Mouse (Mus musculus): ENCODE results near the gene Hapln4.
A peak's percentile ranks its signal among the peaks of the same experiment; 100 is the strongest.

The Hapln4 gene

DNA sequence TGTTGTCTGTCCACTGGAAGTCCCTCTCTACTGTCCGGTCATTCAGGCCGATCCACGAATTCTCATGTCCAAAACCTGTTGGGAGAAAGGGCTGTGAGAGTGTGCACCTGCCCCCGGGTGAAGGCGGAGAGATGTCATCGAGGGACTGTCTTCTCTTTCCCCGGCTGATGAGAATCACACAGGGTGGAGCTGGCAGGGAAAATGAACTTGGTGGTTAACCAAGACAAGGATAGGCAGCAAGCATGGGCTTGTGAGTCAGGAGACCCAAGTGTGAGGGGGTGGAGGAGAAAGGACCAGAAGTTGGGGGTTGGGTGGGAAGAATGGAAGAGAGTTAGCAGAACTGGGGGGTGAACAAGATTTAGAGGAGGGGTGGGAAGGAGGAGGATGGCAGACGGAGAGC, 17.0 kb downstream of the Hapln4 start:
- no peak for DNase-seq (ENCODE audit: low spot score)

DNA sequence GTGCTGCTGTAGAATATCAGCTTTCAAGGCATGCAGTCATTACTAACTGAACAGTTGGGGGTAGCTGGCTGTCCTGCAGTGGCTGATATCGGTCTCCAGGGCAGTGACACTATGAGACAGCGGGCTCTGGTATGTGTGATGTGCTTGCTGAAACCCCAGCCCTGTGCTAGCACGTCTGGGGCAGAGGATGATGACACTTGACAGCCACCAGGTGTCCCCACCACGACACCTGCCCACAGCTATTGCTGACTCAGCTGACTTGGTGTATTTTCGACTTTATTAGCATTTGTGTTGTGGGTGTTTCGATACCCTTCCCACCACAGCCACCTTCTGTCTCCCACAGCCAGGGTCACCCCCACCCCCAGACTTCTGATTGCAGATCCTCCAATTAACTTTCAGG, 21.2 kb downstream of the Hapln4 start:
- peak; percentile 16 for DNase-seq (ENCODE audit: low spot score)

DNA sequence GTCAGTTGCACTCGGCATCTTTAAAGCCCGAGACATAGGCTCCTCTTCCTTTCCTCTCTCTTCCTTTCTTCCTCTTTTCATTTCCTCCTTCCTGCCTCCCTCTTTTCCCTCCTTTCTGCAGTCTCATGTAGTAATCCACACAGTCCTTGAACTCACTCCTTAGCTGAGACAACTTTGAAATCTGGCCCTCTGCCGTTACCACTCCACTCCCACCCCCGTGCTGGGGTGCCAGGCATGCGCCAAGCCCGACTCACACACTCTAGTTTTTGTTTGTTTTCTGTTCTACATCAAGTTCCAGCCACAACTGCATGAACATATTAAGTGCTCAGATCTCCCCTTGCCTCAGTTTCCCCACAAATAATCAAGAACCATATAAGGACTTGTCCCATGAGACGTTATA, 21.7 kb downstream of the Hapln4 start:
- DNase-seq (ENCODE audit: low spot score) = no peak

DNA sequence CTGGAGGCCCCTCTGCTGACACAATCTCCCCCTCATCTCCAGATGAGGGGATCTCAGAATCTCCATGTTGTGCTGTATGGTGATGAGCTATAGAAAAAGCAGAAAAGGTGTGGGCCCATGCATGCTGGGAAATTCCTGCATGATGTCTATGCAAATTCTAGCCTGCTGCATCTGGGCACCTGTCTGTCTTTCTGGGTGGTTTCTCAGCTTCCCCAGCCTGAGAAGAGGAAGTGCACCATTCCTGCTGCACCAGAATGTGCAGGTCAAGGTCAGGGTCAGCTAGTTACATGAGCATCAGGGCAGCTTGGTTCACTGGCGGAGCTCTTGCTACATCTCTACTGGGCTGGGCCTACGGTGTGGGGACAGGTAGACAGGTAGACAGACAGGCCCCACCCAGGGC, 27.2 kb downstream of the Hapln4 start:
- DNase-seq (ENCODE audit: low spot score) = no peak

DNA sequence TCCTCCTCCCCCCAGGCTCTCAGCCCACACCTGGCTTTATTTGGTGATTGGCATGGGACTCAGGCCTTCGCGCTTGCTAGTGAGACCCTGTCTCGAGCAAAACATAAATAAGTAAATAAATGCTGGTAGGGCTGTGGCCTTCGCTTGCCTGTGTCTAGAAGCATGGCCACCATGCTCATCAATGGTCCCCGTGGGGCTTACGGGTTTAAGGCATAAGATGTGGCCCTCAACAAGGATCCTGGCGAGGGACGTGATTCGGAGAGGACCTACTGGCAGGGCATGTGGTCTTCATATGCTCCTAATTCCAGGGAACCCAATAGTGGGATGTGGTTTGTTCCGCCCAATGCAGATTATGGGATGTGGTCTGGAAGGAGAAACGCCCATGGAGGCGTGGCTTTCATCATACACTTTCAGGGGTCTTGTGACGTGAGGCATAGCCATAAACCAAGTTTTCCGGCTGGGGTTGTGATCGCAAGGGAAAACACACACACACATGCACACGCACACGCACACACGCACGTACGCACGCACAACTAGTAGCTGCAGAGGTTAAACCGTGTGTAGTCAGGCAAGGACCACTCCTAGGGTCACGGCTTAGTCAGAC, 28.0 kb downstream of the Hapln4 start:
- DNase-seq (ENCODE audit: low spot score) = no peak

DNA sequence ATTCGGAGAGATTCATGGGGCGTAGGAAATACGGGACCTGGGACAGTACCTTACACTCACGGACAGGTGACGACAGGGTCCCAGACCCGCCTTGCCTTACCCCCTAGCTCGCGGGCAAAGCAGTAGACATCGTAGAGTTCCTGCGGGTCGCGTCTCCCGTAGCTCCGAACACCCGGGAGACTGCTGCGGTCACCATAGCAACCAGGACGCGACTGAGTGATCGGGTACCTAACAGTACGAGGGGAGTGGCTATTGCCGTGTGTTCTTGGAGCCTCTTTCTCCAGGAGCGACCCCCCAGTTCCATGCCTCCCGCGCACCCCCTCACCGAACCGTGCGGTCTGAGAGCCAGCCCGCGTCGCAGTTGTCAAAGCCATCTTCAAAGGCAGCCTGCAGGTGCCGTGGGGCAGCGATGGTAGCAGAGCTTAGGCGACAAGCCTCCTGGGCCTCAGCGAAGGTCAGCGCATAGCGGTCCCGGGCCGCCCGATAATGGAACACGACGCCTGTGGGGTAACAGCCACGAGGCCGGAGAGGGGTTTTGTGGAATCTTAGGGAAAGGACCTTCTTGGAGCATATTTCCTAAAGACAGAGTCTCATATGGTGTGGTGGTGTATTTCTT, 29.3 kb downstream of the Hapln4 start:
- DNase-seq (ENCODE audit: low spot score) = no peak

DNA sequence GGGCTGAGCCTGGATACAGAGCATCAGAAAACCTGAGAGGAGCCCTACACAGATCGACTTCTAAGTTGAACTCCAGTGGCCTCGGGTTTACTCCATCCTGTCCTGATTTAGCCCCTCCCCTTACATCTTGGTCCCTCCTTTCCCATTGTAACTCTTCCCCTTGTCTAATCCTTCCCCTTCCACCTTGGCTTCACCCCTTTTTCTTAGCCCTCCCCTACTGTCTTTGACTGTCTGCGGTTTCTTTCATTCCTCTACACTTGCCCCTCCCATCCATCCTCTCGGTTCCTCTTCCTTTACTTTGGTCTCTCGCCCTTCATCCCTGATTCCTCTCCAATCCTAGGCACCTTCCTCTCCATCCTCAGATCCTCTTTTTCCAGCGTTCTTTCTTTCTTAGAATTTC, 31.2 kb downstream of the Hapln4 start:
- no peak for DNase-seq (ENCODE audit: low spot score)

DNA sequence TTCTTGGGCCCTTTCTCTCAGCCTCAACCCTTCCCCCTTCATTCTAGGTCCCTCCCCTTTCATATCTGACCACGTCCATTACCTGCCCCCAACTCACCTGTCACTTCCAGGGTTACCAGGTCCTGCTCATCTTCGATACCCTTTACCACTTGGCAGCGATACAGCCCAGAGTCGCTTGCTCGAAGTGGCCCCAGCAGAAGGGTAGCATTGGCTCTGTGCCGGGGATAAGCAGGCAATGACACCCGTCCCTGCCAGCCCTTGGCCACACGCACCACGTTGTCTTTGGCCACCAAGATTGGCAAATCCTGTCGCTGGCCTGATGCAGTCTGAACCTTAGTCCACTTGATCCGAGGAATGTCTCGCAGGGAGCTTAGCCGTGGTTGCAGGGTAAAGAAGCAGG, 31.6 kb downstream of the Hapln4 start:
- DNase-seq (ENCODE audit: low spot score) = no peak

DNA sequence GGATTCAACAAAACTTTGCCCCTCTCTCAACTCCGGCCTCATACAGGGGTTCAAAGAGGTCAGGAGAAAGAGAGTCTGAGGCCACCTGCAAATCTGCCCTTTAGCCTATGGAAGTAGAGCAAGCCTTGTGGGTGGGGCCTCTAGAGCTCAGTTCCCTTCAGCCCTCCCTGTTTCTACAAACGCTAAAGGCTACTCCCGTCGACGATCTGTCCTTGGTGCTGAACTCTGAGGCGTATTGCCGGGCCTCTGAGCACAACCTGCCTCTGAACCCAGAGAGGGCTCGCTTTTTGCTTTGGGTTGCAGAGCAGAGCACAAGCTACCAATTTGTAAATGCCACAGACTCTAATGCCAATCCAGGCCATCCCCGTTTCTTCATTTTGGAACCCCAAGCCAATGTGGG, 34.4 kb downstream of the Hapln4 start:
- peak; percentile 20 for DNase-seq (ENCODE audit: low spot score)

DNA sequence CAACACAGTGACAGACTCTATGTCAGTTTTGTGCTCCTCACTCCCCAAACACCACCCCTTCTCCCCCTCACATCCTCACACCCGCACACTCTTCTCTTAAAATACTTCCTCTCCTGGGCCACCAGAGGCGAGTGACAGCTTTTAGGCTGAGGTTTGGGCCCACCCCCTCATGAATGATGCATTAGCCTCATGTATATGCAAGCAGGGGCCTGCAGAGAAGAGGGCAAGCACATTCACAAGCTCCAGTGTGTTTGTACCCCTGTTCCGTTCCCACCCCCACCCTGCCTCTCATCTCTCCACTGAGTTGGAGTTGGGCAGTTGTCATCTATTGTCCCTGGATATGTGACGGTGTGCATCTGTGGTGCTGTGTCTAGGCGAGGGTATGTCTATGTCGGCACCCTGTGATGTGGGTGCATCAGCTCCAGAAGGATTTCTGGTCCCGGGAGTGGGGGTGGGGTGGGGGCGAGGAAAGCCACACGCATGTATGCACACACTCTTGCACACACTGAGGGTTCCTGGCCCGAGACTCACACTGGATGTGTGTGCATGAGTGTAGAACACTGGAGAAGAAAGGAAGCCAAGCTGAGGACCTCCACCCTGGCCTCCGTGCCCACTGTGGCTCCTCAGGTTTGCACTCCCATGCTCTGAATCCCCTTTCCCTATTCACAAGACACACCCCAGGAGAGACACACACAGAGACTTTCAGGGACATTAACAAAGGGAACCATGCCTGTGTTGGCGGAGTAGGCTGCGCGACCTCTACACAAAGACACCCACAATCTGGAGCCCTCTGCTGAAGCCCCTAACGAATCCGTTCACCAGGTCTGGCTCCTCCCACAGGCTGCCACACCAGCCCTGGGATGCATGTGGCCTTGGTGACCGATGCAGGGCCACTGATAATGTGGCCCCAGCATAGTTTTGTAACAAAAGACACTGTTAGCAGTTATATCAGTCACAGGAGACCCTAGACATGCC, 35.8 kb downstream of the Hapln4 start:
- DNase-seq (ENCODE audit: low spot score) = no peak

DNA sequence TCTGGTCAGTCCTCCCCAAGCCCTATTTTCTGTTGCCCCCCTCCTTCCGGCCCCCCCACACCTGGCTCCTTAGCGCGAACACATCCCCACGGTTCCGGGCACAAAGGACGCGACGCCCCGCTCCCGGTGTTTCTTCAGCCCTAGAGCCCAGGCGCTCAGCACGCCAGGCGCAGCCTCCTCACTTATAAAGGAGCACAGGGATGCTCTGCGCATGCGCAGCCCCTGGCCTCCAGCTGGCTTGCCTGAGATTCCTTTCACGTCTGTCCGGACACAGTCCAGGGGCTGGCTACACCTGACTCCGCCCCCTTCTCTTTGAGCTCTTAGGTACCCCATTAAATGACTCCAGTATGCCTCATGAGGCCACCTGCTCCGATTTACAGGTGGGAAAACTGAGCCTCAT, 37.4 kb downstream of the Hapln4 start, which contains the start of gene Ncan:
Gene Ncan, minus strand, starts transcription at position 207 of the 400 bp plus-strand sequence.
- DNase-seq (ENCODE audit: low spot score) = peak; percentile 52

DNA sequence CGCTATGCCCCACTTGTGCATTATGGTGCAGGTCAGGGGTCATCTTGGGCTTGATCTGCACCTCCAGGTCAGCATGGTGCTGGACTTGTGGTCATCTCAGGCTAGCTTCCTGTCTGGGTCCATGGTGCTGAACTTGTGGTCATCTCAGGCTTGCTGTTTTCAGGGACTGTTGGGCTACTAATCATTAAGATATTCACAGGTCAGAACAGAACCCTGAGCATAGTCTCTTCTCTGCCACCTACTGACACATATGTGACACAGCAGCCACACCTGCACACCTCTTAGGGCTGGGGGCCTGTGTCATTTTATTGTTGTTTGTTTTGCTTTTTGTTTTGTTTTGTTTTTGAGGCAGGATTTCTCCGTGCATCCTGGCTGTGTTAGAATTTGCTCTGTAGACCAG, 39.6 kb downstream of the Hapln4 start:
- no peak for DNase-seq (ENCODE audit: low spot score)

DNA sequence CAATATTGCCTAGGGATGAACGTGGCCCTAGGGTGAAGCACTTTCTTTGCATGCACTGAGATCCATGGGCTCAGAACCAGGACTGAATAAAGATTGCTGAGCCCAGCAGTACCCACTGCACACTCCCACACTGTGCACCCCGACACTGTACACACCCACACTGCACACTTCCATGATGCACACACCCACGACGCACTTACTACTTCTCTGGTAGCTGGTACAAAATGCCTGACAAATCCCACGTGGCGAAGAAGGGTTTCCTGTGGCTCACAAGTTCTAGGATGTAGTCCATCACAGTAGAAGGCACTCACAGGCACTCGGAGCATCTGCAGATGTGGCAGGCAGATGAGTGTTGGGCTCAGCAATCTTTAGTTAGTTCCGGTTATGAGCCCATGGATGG, 41.7 kb downstream of the Hapln4 start:
- no peak for DNase-seq (ENCODE audit: low spot score)

DNA sequence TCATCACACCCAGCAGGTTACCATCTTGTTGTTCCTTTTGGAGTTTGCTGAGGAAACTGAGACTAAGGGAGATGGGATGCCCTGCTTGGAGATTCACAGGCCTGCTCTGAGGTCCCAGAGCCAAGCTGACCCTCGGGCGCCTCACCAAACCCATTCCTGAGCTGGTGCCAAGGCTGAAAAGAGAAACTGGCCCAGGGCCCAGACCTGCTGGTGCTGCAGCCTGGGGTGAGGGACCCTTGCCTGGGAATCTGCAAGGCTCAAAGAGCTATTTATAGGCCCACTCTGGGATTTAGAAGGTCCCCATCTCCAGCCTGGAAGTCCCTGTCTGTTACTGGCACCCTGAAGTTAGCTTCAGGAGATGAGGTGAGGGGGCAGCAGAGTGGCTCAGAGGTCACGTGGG, 45.2 kb downstream of the Hapln4 start:
- DNase-seq (ENCODE audit: low spot score) = peak; percentile 30

DNA sequence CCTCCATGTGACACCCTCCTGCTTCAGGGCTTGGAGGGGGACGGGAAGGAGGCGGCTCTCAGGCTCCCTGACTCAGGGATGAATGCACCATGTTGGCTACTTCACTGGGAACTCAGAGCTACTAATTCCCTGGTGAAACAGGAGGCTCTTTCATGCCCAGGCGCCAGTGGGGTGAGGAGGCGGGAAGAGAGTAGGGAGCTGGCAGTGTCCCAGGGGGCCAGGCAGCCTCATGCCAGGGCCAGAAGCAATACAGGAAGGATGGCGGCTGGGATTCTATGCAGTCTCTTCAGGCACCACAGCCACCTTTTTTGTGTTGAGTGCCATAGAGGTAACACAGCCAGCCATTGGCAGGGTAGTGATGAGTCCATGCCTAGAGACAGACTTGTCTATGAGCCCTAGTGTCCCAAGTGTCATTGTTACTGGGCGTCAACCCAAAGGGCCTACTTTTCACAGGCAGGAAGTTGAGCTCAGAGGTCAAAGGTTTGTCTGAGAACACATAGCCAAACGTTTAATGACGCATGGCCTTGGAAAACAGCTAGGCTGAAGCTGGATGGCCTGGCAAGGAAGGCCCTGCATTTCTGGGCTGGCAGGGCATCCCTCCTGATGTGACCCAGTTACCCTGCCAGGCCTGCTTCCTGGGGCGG, 46.2 kb downstream of the Hapln4 start:
- DNase-seq (ENCODE audit: low spot score) = peak; percentile 12

DNA sequence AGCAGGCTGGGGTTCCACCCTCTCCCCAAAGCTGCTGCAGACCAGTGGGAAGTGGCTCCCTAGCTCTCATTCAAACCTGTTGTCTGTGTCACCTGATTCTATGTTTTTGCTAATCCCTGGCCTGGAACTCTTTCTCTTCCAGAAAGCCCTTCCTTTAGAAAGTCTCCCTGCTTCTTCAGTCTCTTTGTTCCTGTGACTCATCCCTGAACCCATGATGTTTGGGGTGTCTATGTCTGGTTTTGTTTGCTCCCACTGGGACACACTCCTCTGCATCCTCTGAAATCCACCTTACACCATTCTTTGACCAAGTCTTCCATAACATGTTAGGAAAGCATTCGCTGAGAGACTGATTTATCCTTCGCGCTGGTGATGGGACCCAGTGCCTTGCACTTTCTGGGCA, 46.8 kb downstream of the Hapln4 start:
- no peak for DNase-seq (ENCODE audit: low spot score)

DNA sequence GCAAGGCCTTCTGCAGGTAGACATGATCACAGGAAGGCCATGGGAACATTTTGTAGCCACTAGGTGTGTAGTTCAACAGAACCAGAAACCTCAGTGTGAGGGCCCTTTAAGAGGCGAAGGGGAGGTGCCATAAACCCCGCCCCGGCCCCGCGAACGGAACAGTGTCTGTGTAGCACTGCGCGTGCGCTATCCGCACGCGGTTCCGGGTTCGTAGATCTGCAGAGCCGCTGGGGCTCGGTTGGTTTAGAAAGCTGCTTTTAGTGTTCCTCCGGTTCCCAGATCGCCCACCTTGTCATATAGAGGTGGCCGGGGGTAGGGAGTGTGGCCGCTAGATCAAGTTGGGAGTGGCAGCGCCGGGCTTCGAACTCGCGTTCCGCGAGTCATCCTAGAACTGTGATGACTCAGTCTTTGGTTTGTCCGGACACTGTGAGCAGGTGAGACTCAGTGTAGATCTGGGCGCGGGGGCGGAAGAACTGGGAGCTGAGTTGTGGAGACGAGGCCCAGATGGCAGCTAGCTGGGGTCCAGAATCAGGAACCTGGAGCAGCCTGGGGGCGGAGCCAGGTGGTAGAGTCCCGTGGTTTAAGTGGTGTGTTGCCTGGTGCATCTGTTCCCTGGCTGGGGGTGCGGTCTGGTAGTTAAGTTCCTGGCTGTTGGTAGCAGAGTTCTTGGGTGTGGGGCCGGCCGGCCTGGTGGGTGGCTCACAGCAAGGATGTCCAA, 48.1 kb downstream of the Hapln4 start, which contains the start of gene Nr2c2ap:
Gene Nr2c2ap, plus strand, starts transcription at position 168 of the 718 bp plus-strand sequence.
- DNase-seq (ENCODE audit: low spot score) = peak; percentile 85

DNA sequence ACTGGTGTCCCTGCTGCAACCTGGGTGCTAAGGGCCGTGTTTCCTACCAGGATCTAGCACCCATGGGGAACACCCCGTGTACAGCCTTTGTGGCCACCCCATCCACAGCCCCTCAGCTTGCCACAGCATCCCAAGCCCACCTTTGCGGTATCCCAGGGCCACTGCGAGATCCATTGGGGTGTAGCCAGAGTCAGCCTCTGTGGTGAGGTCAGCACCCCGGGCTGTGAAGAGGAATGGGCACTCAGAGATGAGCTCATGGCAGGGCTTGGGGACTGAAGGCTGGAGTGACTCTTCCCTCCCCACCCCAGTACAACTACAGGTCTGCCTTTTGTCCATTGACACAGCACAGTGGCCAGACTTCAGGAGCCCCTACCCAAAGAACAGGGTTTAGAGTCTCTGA, 50.8 kb downstream of the Hapln4 start:
- no peak for DNase-seq (ENCODE audit: low spot score)

DNA sequence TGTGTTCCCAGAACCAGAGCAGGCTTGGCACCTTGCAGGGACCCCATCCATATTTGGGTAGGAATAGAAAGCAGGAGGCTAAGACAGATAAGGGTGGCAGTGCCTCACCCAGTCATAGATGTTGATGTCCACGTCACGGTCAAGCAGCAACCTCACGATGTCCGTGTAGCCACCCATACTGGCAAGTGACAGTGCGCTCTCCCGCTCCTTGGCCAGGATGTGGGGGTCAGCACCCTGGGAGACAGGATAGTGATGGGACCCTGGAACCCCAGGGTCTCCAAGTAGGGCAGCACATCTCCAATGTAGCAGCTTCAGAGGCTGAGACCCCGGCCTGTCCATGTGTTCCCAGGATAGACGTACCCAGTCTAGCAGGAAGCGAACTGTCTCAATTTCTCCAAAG, 51.7 kb downstream of the Hapln4 start:
- DNase-seq (ENCODE audit: low spot score) = no peak

DNA sequence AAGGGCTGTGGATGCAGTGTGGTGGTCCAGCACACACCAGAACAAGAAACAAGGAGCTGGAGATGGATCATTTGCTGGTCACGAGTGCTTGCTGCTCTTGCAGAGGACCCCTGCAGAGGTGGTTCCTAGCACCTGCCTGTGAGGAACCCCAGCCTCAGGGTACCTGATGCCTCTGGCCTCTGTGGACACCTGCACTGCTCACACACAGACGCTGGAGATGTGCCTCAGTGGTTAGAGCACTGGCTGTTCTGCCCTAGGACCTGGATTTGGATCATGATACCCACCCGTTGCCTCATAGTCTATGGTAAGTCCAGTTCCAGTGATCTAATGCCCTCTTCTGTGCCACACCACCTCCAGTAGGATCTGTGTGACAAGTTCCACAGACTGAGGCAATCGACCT, 53.3 kb downstream of the Hapln4 start:
- DNase-seq (ENCODE audit: low spot score) = no peak

DNA sequence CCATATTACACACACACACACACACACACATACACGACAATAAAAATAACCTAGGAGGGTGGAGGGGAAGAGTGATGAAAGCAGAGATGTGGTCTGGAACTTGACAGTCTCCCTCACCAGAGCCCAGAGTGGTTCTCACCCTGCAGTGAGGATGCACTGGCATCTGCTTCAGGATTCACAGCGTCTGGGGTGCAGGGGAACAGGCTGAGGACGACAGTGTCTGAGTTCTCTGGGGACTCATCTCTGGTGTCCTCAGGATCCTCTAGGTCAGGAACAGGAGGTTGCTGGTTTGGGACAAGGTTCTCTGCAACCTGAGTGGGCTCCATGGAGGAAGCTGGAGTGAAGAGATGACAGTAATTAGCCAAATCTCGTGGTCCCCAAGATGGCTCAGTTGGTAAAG, 54.6 kb downstream of the Hapln4 start:
- DNase-seq (ENCODE audit: low spot score) = no peak

Data from urinary bladder, postnatal 14 days (tissue).